In genomic region chr10:78185381-78185725, GRCm38 (mm10) we compare ENCODE assay signal across 8 mouse cellular contexts. TPM values are rescaled to one million over a fixed set of nuclear protein-coding genes. Genes with fewer than 3 reads are reported as not detected.
DNase-seq lines count a peak whose midpoint lies in the region; ATAC-seq and TF ChIP-seq lines count a peak whose summit lies in the region.

No protein-coding gene starts in this region.

- DNase-seq in kidney, postnatal 0 days (ENCODE audit: low spot score): no peak
- no peak for DNase-seq in kidney, adult 9 months
- no peak for DNase-seq in embryonic facial prominence, embryonic 11.5 days (ENCODE audit: low spot score)
- DNase-seq in intestine, embryonic 14.5 days (ENCODE audit: low spot score): no peak
- DNase-seq in adipocyte (ENCODE audit: low spot score): no peak
- no peak for DNase-seq in cerebellum, adult 11 months
- no peak for DNase-seq in urinary bladder, postnatal 36 days (ENCODE audit: low spot score in 2 of 2)

- peak overlapping the region; percentile 60; the same call in 1 of the 2 replicates for H3K9ac ChIP-seq in kidney, postnatal 0 days (ENCODE audit: low read depth, low read length)
- H3K9ac ChIP-seq in embryonic facial prominence, embryonic 11.5 days (replicated peaks; ENCODE audit: low read length): no peak overlapping the region; the same call in 1 of the 2 replicates
- H3K9ac ChIP-seq in intestine, embryonic 14.5 days (ENCODE audit: low read length): peak overlapping the region; percentile 17; the same call in 1 of the 2 replicates
- H3K9ac ChIP-seq in midbrain, embryonic 16.5 days (ENCODE audit: low read depth, low read length): peak overlapping the region; percentile 42

- H3K9me3 ChIP-seq in kidney, postnatal 0 days (replicated peaks; ENCODE audit: low read length): no peaks in the 10 kb centered on the region
- H3K9me3 ChIP-seq in embryonic facial prominence, embryonic 11.5 days (replicated peaks; ENCODE audit: control insufficient read depth, low read length): no peaks in the 10 kb centered on the region
- H3K9me3 ChIP-seq in intestine, embryonic 14.5 days (ENCODE audit: control insufficient read depth, low read length): no peaks in the 10 kb centered on the region
- no peaks in the 10 kb centered on the region for H3K9me3 ChIP-seq in midbrain, embryonic 16.5 days (replicated peaks; ENCODE audit: control insufficient read depth, low read length, poor library complexity, severe bottlenecking)

- WGBS in kidney, postnatal 0 days: 11% methylated on average over 9 of the region's 9 CpGs
- WGBS in embryonic facial prominence, embryonic 11.5 days: 19% methylated on average over 9 of the region's 9 CpGs
- 16% methylated on average over 9 of the region's 9 CpGs for WGBS in intestine, embryonic 14.5 days
- 23% methylated on average over 9 of the region's 9 CpGs for WGBS in midbrain, embryonic 16.5 days

- H3K4me3 ChIP-seq in kidney, postnatal 0 days (replicated peaks; ENCODE audit: low read depth, low read length): peak overlapping the region; percentile 64
- peak overlapping the region; percentile 72 for H3K4me3 ChIP-seq in embryonic facial prominence, embryonic 11.5 days (ENCODE audit: low read depth, low read length)
- peak overlapping the region; percentile 89 for H3K4me3 ChIP-seq in intestine, embryonic 14.5 days (ENCODE audit: low read depth, low read length)
- H3K4me3 ChIP-seq in midbrain, embryonic 16.5 days (ENCODE audit: low read depth, low read length): peak overlapping the region; percentile 66

- H3K4me2 ChIP-seq in kidney, postnatal 0 days (ENCODE audit: low read length): peak overlapping the region; percentile 86
- H3K4me2 ChIP-seq in embryonic facial prominence, embryonic 11.5 days (ENCODE audit: low read depth, low read length): peak overlapping the region; percentile 90
- H3K4me2 ChIP-seq in intestine, embryonic 14.5 days (ENCODE audit: low read length): peak overlapping the region; percentile 96
- H3K4me2 ChIP-seq in midbrain, embryonic 16.5 days (ENCODE audit: low read length): peak overlapping the region; percentile 95

- 0 out of 2 replicates have a peak, but pooled peaks cover 5% of the 10 kb centered on the region for H3K4me1 ChIP-seq in kidney, postnatal 0 days (replicated peaks; ENCODE audit: insufficient read depth, low read length)
- no peaks in the 10 kb centered on the region; the same call in 1 of the 2 replicates for H3K4me1 ChIP-seq in embryonic facial prominence, embryonic 11.5 days (ENCODE audit: control insufficient read depth, insufficient read depth, low read length)
- H3K4me1 ChIP-seq in intestine, embryonic 14.5 days (replicated peaks; ENCODE audit: control insufficient read depth, insufficient read depth, low read length): peaks cover 7% of the 10 kb centered on the region
- H3K4me1 ChIP-seq in midbrain, embryonic 16.5 days (ENCODE audit: control insufficient read depth, insufficient read depth, low read length): peaks cover 6% of the 10 kb centered on the region

- H3K27ac ChIP-seq in kidney, postnatal 0 days: peak overlapping the region; percentile 50
- H3K27ac ChIP-seq in embryonic facial prominence, embryonic 11.5 days (replicated peaks; ENCODE audit: low read depth, low read length): 0 out of 2 replicates have a peak overlapping the region, but pooled peaks have one; percentile 14
- H3K27ac ChIP-seq in intestine, embryonic 14.5 days (ENCODE audit: low read depth): peak overlapping the region; percentile 70; the same call in 1 of the 2 replicates
- H3K27ac ChIP-seq in midbrain, embryonic 16.5 days (ENCODE audit: low read length): peak overlapping the region; percentile 44

- 0 out of 2 replicates have a peak, but pooled peaks have one; percentile 19 for ATAC-seq in kidney, postnatal 0 days (replicated peaks; ENCODE audit: low FRiP score, low read depth)
- peak; percentile 1; the same call in 1 of the 2 replicates for ATAC-seq in embryonic facial prominence, embryonic 11.5 days (replicated peaks; ENCODE audit: insufficient number of reproducible peaks, low FRiP score, low TSS enrichment, low read depth)
- ATAC-seq in intestine, embryonic 14.5 days (replicated peaks; ENCODE audit: low FRiP score, low TSS enrichment, low read depth): peak; percentile 37
- ATAC-seq in midbrain, embryonic 16.5 days: peak; percentile 49

- no peak for TF ChIP-seq CTCF in kidney, postnatal 0 days (IDR thresholded peaks at IDR 0.05; ENCODE audit: low read depth)

- no peaks in the 10 kb centered on the region for H3K27me3 ChIP-seq in kidney, postnatal 0 days (ENCODE audit: insufficient read depth, low read length)
- H3K27me3 ChIP-seq in embryonic facial prominence, embryonic 11.5 days (ENCODE audit: control insufficient read depth, insufficient read depth, low read length): no peaks in the 10 kb centered on the region
- no peaks in the 10 kb centered on the region for H3K27me3 ChIP-seq in intestine, embryonic 14.5 days (replicated peaks; ENCODE audit: control insufficient read depth, insufficient read depth, low read length)
- H3K27me3 ChIP-seq in midbrain, embryonic 16.5 days (ENCODE audit: control insufficient read depth, insufficient read depth, low read depth, low read length): no peaks in the 10 kb centered on the region

- peaks cover 43% of the 10 kb centered on the region for H3K36me3 ChIP-seq in kidney, postnatal 0 days (ENCODE audit: insufficient read depth, low read length)
- peaks cover 10% of the 10 kb centered on the region for H3K36me3 ChIP-seq in embryonic facial prominence, embryonic 11.5 days (replicated peaks; ENCODE audit: control insufficient read depth, insufficient read depth, low read depth, low read length)
- peaks cover 57% of the 10 kb centered on the region for H3K36me3 ChIP-seq in intestine, embryonic 14.5 days (ENCODE audit: control insufficient read depth, insufficient read depth, low read length)
- H3K36me3 ChIP-seq in midbrain, embryonic 16.5 days (ENCODE audit: control insufficient read depth, insufficient read depth, low read length): peaks cover 31% of the 10 kb centered on the region

RNA-seq across cellular contexts. Expression of gene Pwp2, which starts 0.4 kb away (rescaled TPM):
- 13.2 and 13.6 TPM in 2 replicates for polyA plus RNA-seq in kidney, postnatal 0 days (2015; fragmentation: Nextera tagmentation; extraction: Ambion mirVana)
- 20.0 and 21.6 TPM in 2 replicates for polyA plus RNA-seq in embryonic facial prominence, embryonic 11.5 days (2014; fragmentation: Nextera tagmentation; extraction: Ambion mirVana)
- polyA plus RNA-seq in intestine, embryonic 14.5 days (2014; fragmentation: Nextera tagmentation; extraction: Ambion mirVana): 19.0 and 21.5 TPM in 2 replicates
- 18.1 and 19.0 TPM in 2 replicates for polyA plus RNA-seq in midbrain, embryonic 16.5 days (2015; fragmentation: Nextera tagmentation; extraction: Ambion mirVana)

RNA-seq across cellular contexts. Expression of gene D10Jhu81e, which starts 15.8 kb away (rescaled TPM):
- polyA plus RNA-seq in kidney, postnatal 0 days (2015; fragmentation: Nextera tagmentation; extraction: Ambion mirVana): 55.9 and 60.9 TPM in 2 replicates
- polyA plus RNA-seq in embryonic facial prominence, embryonic 11.5 days (2014; fragmentation: Nextera tagmentation; extraction: Ambion mirVana): 22.7 and 25.3 TPM in 2 replicates
- 19.3 and 19.7 TPM in 2 replicates for polyA plus RNA-seq in intestine, embryonic 14.5 days (2014; fragmentation: Nextera tagmentation; extraction: Ambion mirVana)
- polyA plus RNA-seq in midbrain, embryonic 16.5 days (2015; fragmentation: Nextera tagmentation; extraction: Ambion mirVana): 24.9 and 34.2 TPM in 2 replicates

RNA-seq across cellular contexts. Expression of gene Trappc10, which starts 59.1 kb away (rescaled TPM):
- 17.9 and 21.9 TPM in 2 replicates for polyA plus RNA-seq in kidney, postnatal 0 days (2015; fragmentation: Nextera tagmentation; extraction: Ambion mirVana)
- 14.7 and 16.1 TPM in 2 replicates for polyA plus RNA-seq in embryonic facial prominence, embryonic 11.5 days (2014; fragmentation: Nextera tagmentation; extraction: Ambion mirVana)
- polyA plus RNA-seq in intestine, embryonic 14.5 days (2014; fragmentation: Nextera tagmentation; extraction: Ambion mirVana): 12.6 and 17.6 TPM in 2 replicates
- 22.4 and 27.1 TPM in 2 replicates for polyA plus RNA-seq in midbrain, embryonic 16.5 days (2015; fragmentation: Nextera tagmentation; extraction: Ambion mirVana)

Comparison
In these comparisons a context has a peak if more than half of its experiments do, and no peak if none do; other contexts are left out.
1. H3K27ac ChIP-seq: peak in every context shown above with its lines; median percentile 70 in intestine, embryonic 14.5 days; 50 in kidney, postnatal 0 days; 44 in midbrain, embryonic 16.5 days; 14 in embryonic facial prominence, embryonic 11.5 days.